Mouse (Mus musculus) 416B (cell line): ENCODE results near the gene A830005F24Rik.
"Not testable (repeated sequence)": the region's sequence is repeated elsewhere in the genome, so short reads cannot be mapped to it uniquely, and the experiment has no call there.

Source experiments
- DNase-seq: peaks from one replicate; pipeline ENCODE4 v3.0.0; 2011; ENCODE audit warnings: low read depth

The A830005F24Rik gene

DNA sequence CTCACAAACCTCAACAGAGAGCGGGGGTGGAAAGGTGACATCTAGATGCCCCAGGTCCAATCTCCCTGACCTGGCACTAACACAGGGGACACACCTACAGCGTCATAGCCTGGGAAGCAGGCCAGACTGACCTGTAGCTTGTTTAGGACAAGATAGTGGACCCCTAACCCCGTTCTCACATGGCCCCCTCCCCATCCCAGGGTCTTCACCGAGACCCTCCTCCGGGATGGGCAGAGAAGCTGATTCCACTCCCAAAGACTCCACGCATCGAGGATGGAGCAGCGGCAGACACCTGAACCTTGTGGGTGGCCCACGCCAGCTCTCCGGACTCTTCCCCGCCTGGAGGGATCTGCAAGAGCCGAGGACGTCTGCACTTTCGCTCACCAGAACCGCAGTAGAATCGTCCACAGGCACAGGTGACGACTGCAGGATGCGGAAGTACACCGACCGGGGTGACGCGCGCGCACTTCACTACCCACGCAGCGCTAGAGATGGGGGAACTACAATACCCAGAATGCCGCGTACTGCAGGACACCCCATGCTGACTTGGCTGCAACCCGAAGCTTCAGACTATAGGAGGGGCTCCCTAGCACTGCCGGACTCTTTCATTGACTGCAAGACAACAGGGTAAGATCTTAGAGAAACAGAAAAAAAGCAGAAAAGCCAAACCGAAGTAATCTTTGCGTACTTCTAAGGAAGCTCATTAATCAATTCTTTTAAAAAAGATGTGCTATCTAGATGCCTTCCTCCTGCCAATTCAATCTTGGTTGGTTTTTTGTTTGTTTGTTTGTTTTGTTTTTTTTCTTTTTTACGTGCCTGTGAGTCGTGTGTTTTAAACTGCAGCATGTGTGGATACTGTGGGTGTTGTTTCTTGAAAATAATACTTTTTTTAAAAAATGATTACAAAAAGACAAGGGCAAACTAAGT lies at the start of gene A830005F24Rik, which contains the start of gene Zfp169:
A830005F24Rik (plus strand) TSS at position 568 of the 927 bp plus-strand sequence.
Zfp169 (minus strand) TSS at position 449 of the 927 bp plus-strand sequence.
- peak; percentile 94 for DNase-seq

DNA sequence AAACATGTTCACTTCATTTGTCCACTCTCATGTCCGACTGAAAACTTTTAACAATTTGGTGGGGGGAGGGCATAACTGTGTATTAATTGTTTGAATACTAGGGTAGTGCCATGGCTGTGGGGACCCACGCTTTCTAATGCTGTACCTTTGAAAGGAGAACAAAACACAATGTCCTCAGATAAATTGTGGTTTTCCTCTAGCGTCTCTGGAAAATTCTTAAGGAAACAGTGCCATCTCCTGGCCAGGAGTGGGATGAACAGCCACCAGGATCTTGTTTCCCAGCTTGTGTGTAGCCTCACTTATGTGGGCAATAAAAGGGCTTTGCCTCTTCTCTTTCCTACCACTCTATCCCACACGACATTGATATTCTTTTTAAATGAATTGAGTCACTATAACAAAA lies 49.2 kb upstream of the A830005F24Rik start:
- DNase-seq = peak; percentile 76

DNA sequence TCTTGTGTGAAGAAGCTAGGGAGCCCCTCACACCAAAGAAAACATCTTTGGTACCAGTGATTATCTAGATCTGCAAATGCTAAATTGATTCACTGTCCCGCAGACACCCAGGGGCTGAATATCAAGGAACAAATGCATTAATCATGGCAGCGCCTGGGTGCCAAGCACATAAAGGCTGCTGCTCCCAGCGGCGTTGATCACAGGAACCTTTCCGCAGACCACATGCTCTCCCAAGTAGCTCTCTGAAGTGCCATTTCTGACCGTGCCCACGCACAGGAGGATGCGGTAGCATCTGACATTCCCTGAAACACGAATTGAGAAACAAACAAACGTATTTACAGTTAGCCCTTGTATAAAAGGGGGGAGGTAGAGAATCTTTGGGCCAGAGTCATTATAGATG lies 47.2 kb upstream of the A830005F24Rik start:
- no peak for DNase-seq

DNA sequence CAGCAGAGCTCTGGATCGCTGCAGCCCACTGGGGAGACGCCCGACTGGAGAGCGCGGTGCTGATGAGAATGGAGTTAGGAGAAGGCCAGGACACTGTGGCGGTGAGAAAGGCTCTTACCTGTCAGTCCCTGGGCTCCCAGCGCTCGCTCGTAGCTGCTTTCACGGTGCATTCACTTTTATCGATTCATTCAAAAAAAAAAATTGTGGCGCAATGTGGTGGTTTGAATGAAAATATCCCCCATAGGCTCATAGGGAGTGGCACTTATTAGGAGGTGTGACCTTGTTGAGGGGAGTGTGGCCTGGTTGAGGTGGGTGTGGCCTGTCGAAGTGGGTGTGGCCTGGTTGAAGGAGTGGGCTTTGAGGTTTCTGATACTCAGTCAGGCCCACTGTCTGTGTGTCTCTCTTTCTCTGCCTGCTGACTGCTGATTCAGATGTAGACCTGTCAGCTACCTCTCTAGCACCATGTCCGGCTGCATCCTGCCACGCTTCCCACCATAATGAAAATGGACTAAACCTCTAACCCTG lies 44.7 kb upstream of the A830005F24Rik start:
- no peak for DNase-seq

DNA sequence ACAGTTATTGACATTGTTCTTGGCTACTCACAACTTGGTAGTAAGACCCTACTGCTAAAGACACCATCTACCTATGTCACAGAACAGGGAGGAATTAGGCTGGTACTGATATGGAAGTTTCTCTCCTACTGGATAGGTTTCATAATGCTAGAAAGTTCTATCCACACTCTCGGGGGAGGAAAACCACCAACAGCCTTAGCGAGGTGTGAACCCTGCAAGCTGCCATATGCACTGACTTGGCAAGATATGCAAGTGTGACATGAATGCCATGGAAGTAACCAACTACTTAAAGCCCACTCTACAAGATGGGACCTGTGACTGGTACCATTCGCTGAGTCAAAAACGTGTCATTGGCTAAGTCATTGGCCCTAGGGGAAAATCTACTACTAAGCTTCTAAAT lies 29.8 kb upstream of the A830005F24Rik start:
- DNase-seq = no peak

DNA sequence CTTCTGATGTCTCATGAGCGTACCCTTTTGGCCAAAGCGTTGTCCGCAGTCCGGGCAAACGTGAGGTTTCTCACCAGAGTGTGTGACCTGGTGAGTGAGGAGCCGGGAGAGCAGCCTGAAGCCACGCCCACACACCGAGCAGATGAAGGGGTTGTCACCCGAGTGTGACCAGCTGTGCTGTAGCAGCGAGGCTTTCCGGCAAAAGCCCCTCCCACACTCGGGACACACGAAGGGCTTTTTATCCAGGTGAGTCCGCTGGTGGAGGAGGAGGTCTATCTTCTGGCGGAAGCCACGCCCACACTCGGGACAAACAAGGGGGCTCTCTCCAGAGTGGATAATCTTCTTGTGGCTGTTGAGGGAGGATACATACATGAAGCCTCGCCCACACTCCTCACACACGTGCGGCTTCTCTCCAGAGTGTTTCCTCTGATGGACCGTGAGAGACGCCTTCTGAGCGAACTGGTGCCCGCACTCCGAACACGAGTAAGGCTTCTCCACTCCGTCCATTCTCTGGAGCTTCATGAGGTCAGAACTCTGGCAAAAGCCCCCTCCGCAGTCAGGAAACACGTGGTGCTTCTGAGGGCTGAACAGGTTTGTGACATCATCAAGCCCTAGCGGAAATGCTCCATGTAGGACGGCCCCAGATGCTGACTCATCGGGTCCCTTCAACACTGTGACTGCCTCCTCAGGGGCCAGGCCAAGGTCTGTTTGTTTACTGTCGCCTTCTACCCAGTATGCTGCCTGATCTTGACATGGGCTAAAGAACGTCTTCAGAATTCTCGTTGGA lies 22.8 kb upstream of the A830005F24Rik start:
- DNase-seq = peak; percentile 45

DNA sequence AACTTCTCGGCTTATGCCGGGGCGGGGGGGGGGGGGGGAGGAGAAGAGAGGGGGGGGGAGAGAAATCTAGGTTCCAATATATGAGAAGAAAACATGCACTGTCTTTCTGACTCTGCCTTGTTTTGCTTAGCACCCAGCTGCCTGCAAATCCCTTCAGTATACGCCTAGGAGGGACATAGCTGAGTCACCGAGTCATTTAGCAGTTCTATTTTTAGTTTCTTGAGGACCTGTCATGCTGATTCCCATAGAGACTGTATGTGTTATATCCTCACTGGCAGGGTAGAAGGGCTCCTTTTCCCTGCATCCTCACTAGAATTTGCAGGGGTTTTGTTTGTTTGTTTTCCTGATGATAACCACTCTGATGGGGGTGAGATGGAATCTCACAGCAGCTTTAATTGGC lies 20.2 kb upstream of the A830005F24Rik start:
- DNase-seq = peak; percentile 27

DNA sequence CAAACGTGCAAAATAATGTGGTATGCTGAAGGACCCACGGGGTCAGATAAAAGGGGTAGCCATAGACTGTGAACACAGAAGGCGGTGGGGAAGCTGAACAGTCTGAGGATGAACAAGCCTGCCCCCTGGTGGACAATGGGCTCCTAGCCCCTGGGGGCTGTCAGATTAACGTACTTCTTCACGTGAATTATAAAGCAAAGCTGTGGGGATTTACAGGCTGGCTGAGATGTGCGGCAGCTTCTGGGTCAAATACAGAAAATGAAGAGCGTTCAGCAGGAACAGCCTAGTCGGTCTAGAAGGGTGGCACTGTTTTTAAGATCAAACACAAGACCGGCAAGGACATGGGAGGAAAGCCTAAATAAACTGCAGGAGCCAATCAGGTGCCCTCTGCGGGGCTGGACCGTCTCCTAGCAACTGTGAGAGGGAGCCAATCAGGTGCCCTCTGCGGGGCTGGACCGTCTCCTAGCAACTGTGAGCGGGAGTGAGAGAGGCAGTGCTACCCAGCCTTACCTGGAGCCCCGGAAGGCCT lies 15.6 kb upstream of the A830005F24Rik start:
- DNase-seq = peak; percentile 38

DNA sequence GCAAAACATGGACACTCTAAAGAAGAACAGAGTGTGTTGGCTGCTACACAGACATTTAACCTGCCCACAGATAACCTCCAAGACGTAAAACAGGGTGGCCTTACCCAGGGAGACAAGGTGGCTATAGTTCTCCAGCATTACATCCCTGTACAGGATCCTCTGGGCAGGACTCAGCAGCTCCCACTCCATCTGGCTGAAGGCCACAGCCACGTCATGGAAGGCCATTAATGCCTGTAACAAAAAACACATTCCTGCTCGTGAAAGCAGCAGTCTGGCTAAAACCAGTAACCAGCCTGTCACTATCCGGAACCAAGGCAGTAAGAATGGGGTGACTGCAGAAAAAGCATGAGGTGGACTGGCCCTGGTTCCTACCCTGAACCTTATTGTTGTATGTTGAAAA lies 14.7 kb upstream of the A830005F24Rik start:
- no peak for DNase-seq

DNA sequence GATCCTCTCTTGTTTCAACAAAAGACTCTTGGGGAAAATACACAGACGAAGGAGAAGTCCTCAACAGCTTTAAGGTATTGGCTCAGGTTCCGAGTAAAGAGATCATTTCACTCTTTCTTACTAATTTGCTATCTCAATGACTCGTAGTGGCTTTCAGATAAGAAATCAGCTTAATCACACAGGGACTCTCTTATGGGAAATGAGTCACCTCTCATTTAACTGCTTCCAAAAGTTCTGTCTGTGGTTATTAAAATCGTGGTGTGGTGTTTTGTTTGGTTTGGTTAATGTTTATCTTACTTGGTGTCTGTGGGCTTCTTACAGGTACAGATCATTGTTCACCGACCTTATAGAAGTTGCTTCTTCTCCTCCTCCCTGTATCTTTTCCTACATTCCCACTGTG lies 10.9 kb upstream of the A830005F24Rik start:
- DNase-seq = peak; percentile 85

DNA sequence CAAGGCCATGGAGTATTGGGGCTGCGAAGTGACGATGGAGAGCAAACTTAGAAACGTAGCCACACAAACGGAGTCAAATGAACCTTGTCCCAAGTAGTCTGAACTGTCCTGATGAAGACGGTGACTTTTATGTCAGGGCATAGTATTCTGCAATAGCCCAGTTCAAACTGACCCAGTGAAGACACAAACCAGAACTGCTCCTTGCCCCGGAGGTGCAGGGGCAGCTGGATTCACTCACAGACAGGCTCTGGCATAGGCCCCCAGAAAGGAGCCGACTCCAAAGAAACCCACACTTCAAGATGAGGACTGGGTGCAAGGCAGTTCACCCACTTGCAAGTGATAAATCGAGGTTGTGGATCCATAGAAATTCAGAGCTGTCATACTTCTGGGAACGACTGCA lies 4.7 kb upstream of the A830005F24Rik start:
- DNase-seq = no peak

DNA sequence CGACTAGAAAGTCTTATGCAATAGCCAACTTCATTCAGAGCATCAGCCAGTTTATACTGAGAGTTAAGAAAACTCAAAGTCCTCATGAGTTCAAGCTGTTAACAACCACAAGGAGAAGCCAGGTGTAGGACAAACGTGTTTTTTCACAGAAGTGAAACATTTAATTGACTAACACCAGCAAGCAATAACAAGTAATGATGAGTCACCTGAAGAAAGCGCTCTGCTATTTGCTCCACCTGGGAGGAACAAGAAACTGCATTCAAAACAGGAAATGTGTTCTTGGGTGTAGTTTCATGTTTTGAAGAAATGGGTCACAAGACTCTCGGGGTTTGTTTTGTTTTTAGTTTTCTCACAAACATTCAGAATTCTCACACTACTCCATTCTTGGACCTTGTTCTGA lies 2.5 kb downstream of the A830005F24Rik start:
- no peak for DNase-seq

DNA sequence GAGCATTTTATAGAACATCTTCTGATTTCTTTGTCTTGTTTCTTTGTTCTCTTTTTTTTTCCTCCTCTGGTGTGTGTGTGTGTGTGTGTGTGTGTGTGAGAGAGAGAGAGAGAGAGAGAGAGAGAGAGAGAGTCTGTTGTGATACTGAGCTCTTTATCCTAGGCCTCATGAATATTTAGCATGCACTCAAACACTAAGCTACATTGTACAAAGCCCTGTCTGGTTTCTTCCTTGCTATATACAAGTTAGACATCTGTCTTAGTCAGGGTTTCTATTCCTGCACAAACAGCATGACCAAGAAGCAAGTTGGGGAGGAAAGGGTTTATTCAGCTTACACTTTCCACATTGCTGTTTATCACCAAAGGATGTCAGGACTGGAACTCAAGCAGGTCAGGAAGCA lies 5.8 kb downstream of the A830005F24Rik start:
- not testable (repeated sequence) for DNase-seq

DNA sequence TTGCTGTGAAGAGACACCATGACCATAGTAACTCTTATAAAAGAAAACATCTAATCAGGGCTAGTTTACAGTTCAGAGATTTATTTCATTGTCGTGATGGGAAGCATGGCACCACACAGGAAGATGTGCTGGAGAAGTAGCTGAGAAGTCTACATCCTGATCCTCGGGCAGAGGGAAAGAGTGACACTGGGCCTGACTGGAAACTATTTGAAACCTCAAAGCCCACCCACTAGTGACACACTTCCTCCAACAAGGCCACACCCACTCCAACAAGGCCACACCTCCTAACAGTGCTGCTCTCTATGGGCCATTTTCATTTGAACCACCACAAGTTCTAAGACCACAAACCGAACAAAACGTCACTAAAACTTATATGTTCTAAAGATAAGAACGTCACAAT lies 12.4 kb downstream of the A830005F24Rik start:
- peak; percentile 63 for DNase-seq

DNA sequence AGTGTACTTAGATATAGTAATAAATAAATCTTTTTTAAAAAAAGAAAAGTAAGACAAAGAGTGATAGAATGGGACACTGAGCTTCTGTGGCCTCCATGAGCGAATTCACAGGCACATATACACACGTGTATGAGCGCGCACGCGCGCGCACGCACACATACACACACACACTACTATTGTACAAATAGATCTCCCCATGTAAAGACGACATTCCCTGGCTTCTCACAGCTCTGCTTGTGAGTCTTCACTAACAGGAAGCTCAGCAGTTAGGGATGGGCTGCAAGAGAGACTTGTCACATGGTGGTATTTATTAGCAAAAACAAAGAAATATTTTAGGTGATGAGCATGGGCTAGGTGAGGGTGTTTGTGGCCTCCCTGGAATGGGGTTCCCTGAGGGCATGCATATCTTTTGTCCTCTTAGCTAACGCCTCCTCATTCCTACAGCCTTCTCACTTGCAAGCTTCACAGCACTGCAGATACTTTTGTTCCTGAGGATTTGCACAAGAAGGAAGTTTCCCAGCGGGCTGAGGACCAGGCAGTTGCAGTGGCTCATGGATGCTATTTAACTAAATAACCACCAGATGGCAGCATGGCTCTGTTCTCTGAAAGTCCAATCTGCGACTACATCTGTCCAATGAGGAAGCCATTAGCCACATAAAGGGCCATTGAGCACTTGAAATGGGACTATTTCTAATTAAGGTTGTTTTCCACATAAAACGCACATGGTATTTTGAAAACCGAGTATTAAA lies 14.9 kb downstream of the A830005F24Rik start:
- peak; percentile 86 for DNase-seq

DNA sequence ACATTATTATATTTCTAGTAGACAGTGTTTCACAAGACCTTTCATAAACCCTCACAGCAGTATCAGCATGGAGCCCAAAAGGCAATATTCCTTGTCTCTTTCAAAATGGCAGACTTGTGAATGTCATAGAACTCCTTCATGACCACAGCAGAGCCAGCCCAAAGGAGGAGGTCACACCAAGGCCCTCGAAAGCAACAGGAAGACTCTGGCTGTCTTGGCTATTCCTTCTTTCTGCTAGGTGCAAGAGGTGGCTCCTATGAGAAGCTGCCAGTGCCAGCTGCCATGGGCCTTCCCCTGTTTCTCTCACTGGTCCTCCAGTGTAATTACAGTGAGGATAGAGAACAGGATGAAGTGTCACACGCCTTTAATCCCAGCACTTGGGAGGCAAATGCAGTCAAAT lies 15.7 kb downstream of the A830005F24Rik start:
- no peak for DNase-seq

DNA sequence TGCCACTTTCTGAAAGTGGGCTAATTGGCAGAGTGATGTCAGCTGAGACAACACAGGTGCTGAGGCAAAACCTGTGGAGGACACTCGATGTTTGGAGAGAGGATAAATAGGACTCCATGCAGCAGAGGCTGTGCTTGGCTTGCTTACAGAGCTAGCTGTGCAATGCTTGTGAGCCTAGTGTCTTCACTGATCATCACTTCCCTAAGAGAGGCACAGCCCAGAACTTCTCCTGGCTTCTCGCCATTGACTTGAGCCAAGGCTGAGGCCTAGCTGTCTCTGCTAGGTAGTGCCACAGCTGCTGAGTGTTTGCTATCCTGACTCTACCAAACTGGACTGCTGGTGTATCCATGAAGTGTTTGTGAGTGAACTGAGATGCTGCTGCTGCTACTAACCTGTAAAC lies 17.3 kb downstream of the A830005F24Rik start:
- DNase-seq = no peak

DNA sequence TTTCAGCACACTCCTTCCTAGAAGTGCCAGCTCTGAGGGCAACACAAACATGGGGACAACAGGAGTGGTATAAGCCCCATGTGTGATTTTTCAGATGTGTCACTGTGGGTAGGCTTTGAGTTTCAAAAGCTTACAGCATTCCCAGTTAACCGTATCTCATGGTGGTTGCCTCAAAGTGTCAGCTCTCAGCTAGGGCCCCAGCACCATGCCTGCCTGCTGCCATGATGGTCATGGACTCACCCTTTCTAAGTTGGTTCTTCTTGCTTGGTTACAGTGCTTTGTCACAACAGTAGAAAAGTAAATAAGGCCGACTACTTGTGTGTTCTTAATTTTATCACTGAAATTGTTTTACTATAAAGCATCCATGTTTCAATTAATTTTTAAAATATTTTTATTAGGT lies 18.1 kb downstream of the A830005F24Rik start:
- no peak for DNase-seq

DNA sequence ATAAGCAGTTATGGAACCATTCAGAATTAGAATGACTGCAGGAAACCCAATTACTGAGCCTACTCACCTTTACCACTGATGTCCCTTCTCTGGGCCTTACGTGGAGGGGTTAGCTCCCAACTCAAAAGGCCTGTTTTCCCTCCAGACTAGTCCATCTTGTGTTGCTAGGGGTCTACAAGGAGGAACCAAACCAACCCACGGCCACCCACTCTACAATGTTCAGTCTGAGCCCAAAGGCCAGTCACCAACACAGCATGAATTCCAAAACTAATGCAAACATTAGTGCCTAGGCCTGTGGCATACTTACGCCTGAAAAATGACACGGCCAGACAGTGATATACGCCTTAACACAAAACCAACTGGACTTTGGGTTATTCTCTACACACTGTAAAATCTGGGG lies 20.1 kb downstream of the A830005F24Rik start:
- no peak for DNase-seq

DNA sequence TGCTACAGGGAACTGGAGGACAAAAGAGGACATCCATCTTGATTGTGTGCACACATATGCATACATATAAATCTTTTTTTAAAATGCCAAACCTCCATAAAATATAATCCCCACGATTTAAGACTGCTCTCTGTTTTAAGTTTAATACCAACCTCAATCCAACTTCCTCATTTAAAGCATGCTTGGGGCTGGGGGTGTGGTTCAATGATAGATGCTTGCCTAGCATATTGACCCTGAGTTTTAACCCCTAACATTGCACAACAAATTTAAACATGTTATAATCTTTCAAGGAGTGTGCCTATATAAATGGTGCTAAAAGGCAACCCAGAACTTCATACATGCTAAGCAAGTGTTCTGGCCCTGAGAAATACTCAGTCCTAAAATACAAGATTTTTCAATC lies 27.1 kb downstream of the A830005F24Rik start:
- no peak for DNase-seq

DNA sequence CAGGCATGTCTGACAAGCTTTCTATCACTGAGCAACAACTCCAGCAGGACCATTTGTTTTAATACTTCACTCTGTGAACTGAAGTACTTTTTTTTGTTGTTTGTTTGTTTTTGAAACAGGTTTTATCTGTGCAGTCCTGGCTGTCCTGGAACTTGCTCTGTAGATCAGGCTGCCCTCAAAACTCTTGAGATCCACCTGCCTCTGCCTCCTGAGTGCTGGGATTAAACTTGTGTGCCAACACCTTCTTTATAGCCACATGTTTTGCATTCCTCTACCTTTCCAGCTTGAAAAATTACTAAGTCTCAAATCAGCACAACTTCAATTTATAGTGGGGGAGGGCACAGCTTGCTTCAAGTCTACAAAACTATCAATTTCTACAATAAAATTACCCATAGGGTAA lies 31.0 kb downstream of the A830005F24Rik start:
- DNase-seq = no peak

DNA sequence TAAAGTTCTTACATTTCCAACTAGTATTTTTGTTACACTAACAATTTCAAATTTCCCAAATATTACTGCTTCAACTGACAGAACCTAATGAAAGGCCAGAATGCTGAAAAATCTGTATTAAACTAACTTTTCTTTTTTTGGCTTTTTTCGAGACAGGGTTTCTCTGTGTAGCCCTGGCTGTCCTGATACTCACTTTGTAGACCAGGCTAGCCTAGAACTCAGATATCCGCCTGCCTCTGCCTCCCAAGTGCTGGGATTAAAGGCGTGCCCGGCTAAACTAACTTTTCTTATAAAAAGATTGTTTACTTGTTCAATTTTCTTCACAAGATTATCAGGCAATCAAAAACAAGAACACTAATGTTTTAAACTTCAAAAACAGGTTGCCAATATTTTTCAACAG lies 31.5 kb downstream of the A830005F24Rik start:
- DNase-seq = no peak
